Mouse (Mus musculus): ENCODE data around the gene Ptk7.

The Ptk7 gene

DNA sequence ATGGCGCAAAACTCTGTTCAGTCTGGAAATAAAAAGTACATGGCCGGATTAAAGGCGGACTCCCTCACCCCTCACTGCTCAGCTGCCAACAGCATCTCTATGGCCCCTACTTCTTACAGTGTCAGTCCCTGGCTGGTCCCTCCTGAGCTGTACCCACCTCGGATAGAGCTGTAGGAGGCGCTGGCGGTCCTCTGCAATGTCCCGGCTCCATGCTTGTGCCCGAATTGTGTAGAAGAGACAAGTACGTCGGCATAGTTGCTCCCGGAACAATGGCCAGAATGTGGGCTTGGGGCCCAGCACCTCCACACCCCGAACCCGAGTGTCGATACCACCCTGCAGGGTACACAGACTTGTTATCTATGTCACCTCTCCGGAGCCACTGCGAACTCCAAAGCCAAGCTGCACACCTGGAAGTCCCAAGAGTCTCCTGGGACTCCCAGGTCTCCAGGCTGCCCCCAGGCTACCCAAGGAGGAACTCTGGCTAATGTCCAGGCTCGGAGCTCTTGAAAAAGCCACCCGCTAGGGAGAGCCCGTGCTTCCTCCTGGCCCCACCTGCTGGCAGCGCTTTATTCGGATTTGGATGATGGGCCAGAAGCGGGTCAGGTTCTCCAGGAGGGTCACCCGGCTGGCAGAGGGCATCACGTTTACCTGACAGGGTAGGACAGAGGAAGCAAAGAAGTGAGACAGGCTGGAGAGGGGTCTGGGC, 107.2 kb downstream of the Ptk7 start:
- DNase-seq (ENCODE audit: low spot score in 2 of 2): no peak

DNA sequence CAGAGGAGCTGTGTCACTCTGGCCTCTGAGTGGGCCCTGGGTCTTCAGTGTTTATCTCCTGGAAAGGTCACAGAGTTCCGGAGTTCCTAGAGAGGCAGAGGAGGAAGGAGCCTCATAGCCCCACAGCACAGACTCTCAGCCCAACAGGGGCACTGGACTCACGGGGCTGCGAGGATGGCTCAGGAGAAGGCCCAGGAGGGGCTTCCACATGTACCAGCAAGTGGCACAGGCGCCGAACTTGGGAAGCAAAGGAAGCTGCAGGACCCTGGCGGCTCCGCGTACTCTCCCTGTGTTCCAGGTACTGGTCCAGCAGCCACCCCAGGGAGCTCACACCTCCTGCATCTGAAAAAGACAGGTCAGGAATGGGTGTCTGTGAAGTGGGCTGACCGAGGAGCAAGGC, 108.1 kb downstream of the Ptk7 start:
- DNase-seq (ENCODE audit: low spot score in 2 of 2): no peak

DNA sequence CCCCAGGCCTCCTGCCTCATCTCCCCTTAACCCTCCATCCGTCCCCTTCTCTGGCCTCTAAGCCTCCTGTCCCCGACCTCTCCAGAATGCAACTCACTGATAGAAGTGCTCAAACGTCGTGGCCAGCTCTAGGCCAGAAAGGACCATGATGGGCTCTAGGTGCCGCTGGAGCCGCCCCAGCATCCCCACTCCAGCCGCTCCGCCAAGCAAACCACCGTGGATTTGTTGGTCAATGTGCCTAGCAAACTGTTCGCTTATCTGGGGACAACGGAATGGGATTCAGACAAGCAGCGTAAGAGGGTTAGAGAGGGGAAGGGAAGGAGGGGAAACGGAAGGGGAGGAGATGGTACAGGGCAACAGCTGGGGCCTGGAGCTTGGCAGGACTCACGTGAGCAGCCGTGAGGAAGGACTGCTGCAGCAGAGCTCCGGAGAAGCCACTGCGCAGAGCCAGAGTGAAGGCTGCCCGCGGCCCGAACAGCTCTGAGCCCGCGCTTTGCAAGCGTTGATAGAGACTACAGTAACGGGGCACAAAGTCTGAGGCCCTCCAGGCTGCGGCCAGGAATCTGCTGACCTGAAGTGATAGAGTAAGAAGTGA, 108.8 kb downstream of the Ptk7 start:
- no peak for DNase-seq (ENCODE audit: low spot score in 2 of 2)

DNA sequence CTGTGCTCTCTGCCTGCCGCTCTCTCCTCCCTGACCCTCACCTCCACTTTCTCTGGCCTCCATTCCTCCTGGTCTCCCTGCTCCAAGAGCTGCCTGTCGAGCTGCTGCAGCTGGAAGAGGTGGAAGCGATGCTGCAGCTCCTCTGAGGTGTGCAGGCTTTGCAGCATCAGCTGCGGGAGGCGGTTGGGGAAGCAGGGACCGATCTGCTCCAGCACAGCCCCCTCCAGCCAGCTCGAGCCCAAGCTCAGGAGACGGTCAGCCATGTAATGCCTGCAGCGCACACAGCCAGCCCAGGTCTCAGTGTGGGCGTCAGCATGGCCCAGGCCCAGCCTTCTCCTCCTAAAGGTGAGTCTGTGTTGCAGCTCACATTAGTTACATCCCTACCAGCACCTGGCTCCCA, 109.3 kb downstream of the Ptk7 start:
- DNase-seq (ENCODE audit: low spot score in 2 of 2): no peak
